Mouse (Mus musculus) Patski (cell line): ENCODE results near the gene Zc3h7a. TPM values are rescaled to one million over a fixed set of nuclear protein-coding genes. Genes with fewer than 3 reads are reported as not detected.
"Not testable (repeated sequence)": the region's sequence is repeated elsewhere in the genome, so short reads cannot be mapped to it uniquely, and the experiment has no call there.

Experiments used
- ATAC-seq: fragments of 100-300 bp; one replicate; pipeline ENCODE4 v1.8.0; 2021
- CTCF ChIA-PET: fragments of 350-600 bp; sonication (Branson Sonifier 250); formaldehyde crosslinking; loops from one replicate; lab custom pipeline; 2022; ENCODE audit warnings: inconsistent platforms; lab: Charles Lee
- POLR2A ChIA-PET: fragments of 350-600 bp; sonication (Branson Sonifier 250); formaldehyde crosslinking; loops from one replicate; lab custom pipeline; 2022; ENCODE audit warnings: antibody characterized with exemption, inconsistent platforms; lab: Charles Lee
- DNase-seq: peaks from one replicate; pipeline ENCODE4 v3.0.0-alpha.2; 2011; ENCODE audit warnings: low read depth, low spot score
- H3K27me3 ChIP-seq: fragments of 371-371 bp; one replicate; pipeline ENCODE4 v1.5.1; 2021
- CTCF ChIP-seq: fragments of 100-300 bp; IDR thresholded peaks from one replicate; pipeline ENCODE4 v1.5.1; 2021
- in situ Hi-C: fragments of 300-500 bp; cut with MboI; formaldehyde crosslinking; loops from 3 replicates; pipeline ENCODE4 v1.11.1; 2018; ENCODE audit warnings: low pct_unique_long_range_greater_than_20kb, mixed read lengths
- polyA plus RNA-seq: library from polyadenylated mRNA; unstranded; gene quantifications from one replicate; pipeline ENCODE4 v1.2.3, GENCODE M21; 2021

The Zc3h7a gene
- polyA plus RNA-seq, 1 experiment from 2014 or later: 75.4 TPM

- ATAC-seq (no peak), DNase-seq (no peak)
- in situ Hi-C loops: no loop called here
- H3K27me3 ChIP-seq: no peaks in the 10 kb centered on the region
- ChIA-PET CTCF (no interaction called here), POLR2A (no interaction called here)
- TF ChIP-seq CTCF: no peak
These were observed 14.0 kb upstream of the Zc3h7a start for GRCm38 (mm10) chr16:11190150-11190549.

- ChIA-PET CTCF (no interaction called here), POLR2A (interaction anchor here (3.8 kb wide), 1 partner anchor 25 kb away, joined by 13 read pairs; the partner anchor contains the start of gene Rsl1d1)
- DNase-seq (no peak), ATAC-seq (no peak)
- in situ Hi-C loops: no loop called here
- H3K27me3 ChIP-seq: no peaks in the 10 kb centered on the region
- no peak for TF ChIP-seq CTCF
These were observed 1.2 kb upstream of the Zc3h7a start for GRCm38 (mm10) chr16:11177404-11177803.

DNA sequence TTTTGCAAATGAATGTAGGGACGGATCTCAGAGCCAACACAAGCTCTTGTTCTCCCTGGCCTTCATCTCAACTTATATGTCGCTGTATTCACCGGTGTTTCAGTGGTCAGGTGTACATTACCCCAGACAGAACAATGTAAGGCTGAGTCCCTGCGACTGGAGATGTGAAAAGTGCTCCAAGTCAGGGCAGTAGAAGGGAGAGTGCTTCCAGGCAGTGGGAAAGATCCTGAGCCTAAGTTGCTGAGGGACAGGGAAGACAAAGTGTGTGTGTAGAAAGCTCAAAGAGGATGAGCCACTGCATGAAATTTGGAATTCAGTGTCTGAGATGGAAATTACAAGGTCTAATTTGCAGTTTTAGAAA lies 671 bp upstream of the Zc3h7a start:
- no peaks in the 10 kb centered on the region for H3K27me3 ChIP-seq
- POLR2A ChIA-PET: interaction anchor here (3.8 kb wide), 1 partner anchor 26 kb away, joined by 13 read pairs; the partner anchor contains the start of gene Rsl1d1
- in situ Hi-C loops: no loop called here
- DNase-seq (no peak), ATAC-seq (no peak)
- no peak for TF ChIP-seq CTCF
- CTCF ChIA-PET: interaction anchor here (1.1 to 3.3 kb wide), 3 partner anchors 8 to 14 kb away, joined by 3 to 35 read pairs (median 4); no protein-coding TSS in a partner anchor

DNA sequence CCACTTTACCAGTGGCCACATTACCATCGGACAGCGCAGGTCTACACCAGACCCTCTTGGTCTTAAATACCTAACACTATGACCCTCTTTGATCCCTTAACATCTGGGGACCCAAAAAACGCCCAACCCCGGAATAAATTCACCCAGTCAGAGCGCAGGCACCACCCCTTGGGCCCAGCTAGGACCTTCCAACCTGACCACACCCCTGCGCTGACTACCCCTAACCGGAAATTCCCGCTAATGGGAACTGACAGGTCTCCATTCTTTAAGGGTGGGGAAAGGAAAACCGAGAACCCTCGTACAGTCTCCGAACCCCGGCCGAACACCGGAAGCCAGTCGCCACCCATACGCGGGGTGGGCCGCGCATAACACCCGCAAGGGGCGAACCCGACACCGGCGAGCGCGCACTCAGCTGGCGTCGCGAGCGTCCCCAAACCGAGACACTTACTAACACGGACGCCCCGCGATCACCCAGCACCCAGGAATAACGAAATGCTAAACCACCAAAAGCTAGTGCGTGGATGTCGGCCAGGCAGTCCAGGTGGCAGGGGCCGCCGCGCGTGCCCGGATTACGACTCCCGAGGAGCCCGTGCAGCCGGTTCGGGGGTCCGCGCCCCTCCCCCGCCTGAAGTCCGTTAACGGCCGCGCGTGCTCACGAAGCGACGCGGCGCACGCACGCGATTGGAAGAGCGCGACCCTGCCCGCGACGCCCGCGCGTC lies 545 bp downstream of the Zc3h7a start:
- DNase-seq: no peak
- ATAC-seq: peak; percentile 63
- ChIA-PET CTCF (interaction anchor here (1.1 to 3.3 kb wide), 3 partner anchors 9 to 12 kb away, joined by 3 to 35 read pairs (median 4); no protein-coding TSS in a partner anchor), POLR2A (interaction anchor here (3.8 kb wide), 1 partner anchor 27 kb away, joined by 13 read pairs; the partner anchor contains the start of gene Rsl1d1)
- no peak for TF ChIP-seq CTCF
- H3K27me3 ChIP-seq: no peaks in the 10 kb centered on the region
- in situ Hi-C loops: no loop called here

DNA sequence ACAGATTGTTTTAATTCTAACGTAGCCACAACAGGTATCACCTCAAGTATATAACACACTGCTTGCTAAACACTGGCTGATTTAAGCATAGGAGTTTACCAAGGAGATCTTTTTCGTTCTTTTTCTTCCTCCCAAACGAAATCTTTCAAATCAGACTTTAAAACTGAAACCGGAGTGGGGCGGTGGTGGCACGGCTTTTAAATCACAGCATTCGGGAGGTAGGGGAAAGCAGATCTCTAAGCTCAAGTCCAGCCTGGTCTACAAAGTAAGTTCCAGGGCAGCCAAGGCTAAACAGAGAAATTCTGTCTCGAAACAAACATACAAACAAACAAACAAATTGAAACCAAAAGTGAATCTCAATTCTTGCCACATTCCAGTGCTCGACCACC lies 1.1 kb downstream of the Zc3h7a start:
- DNase-seq: no peak
- ATAC-seq: no peak
- ChIA-PET CTCF (interaction anchor here (1.0 to 3.3 kb wide), 5 partner anchors 12 to 293 kb away, joined by 3 to 35 read pairs (median 3); no protein-coding TSS in a partner anchor), POLR2A (interaction anchor here (3.8 kb wide), 1 partner anchor 28 kb away, joined by 13 read pairs; the partner anchor contains the start of gene Rsl1d1)
- no peak for TF ChIP-seq CTCF
- in situ Hi-C loops: no loop called here
- H3K27me3 ChIP-seq: no peaks in the 10 kb centered on the region

- POLR2A ChIA-PET: interaction anchor here (3.8 kb wide), 1 partner anchor 28 kb away, joined by 13 read pairs; the partner anchor contains the start of gene Rsl1d1
- CTCF ChIA-PET: interaction anchor here (1.0 to 3.3 kb wide), 8 partner anchors 11 to 293 kb away, joined by 3 to 35 read pairs (median 4); partner anchors contain the start of gene Txndc11
- DNase-seq (peak; percentile 19), ATAC-seq (no peak)
- no peaks in the 10 kb centered on the region for H3K27me3 ChIP-seq
- in situ Hi-C loops: no loop called here
- TF ChIP-seq CTCF: peak; percentile 77
These were observed 1.5 kb downstream of the Zc3h7a start for GRCm38 (mm10) chr16:11174671-11175081.

DNA sequence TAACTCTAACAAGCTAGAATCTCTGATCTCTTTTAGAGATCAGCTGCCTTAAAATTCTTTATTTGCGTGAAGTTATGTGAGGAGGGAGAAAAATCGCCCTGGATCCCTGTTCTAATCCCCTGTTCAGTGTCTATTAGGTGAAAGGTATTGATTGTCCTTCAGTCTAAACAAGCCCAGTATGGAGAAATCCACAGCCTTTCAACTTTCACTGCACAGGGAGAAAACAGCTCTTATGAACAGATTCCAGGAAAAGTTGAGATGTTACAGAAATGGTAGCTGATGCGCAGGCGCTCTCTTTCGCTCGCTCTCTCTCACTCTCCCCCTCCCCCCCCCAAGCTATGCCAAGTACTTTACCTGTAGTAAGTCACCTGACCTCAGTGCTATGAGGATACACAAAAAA lies 4.5 kb downstream of the Zc3h7a start:
- no peak for TF ChIP-seq CTCF
- CTCF ChIA-PET: no interaction called here
- POLR2A ChIA-PET: no interaction called here
- in situ Hi-C loops: no loop called here
- H3K27me3 ChIP-seq: no peaks in the 10 kb centered on the region
- no peak for ATAC-seq
- no peak for DNase-seq

GRCm38 (mm10) chr16:11166431-11166830 lies 9.8 kb downstream of the Zc3h7a start:
- in situ Hi-C loops: no loop called here
- H3K27me3 ChIP-seq: no peaks in the 10 kb centered on the region
- CTCF ChIA-PET: interaction anchor here (7.3 kb wide), 1 partner anchor 9 kb away, joined by 35 read pairs; the partner anchor contains the start of gene Zc3h7a
- no peak for DNase-seq
- no peak for TF ChIP-seq CTCF
- POLR2A ChIA-PET: no interaction called here
- ATAC-seq: no peak

DNA sequence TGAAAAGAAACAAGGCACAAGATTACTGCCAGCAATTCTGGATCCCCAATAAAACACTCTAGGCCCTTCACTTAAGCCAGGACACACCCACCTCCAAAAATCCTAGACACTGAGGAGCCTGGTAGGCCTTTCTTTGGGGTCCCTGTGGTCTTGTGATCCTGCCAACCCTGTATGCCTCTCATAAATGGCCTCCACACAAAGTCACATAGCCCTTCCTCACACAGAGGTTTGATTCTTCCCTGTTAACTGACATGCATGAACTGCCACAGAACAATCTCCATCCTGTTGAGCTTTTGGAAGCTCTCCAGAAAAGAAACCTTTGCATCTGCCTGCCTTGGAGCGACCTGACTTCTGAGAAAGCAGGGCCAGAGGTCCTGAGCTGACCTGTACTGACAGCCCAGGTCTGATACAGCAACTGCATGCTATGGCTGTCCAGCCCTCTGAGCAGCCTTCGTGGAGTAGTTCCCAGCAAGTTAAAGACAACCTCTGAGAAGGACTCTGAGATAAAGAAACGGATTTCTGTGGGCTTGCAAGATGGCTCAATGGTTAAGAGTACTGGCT lies 11.4 kb downstream of the Zc3h7a start:
- CTCF ChIA-PET: interaction anchor here (1.3 to 7.3 kb wide), 2 partner anchors 10 kb away, joined by 3 to 35 read pairs; partner anchors contain the start of gene Zc3h7a
- in situ Hi-C loops: no loop called here
- ATAC-seq (no peak), DNase-seq (no peak)
- POLR2A ChIA-PET: no interaction called here
- no peak for TF ChIP-seq CTCF
- H3K27me3 ChIP-seq: no peaks in the 10 kb centered on the region

DNA sequence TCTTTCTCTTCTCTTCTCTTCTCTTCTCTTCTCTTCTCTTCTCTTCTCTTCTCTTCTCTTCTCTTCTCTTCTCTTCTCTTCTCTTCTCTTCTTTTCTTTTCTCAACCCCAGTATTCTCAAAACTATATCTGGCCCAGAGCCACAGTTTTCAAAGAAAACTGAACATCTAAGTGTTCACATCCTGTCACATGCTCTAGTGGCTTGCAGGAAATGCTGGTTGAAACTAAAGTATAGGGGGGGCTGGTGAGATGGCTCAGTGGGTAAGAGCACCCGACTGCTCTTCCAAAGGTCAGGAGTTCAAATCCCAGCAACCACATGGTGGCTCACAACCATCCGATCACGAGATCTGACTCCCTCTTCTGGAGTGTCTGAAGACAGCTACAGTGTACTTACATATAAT lies 18.5 kb downstream of the Zc3h7a start:
- ATAC-seq, H3K27me3 ChIP-seq, POLR2A ChIA-PET, DNase-seq, in situ Hi-C loops, CTCF ChIA-PET: not testable (repeated sequence)

GRCm38 (mm10) chr16:11154500-11154899 lies 21.7 kb downstream of the Zc3h7a start:
- ChIA-PET POLR2A (no interaction called here), CTCF (no interaction called here)
- no peak for DNase-seq
- no peak for ATAC-seq
- in situ Hi-C loops: no loop called here
- no peaks in the 10 kb centered on the region for H3K27me3 ChIP-seq
- TF ChIP-seq CTCF: peak; percentile 39

GRCm38 (mm10) chr16:11143706-11144483 lies 32.3 kb downstream of the Zc3h7a start:
- DNase-seq, in situ Hi-C loops: not testable (repeated sequence)
- CTCF ChIA-PET: interaction anchor here (2.1 kb wide), 1 partner anchor 9 kb away, joined by 5 read pairs; no protein-coding TSS in a partner anchor

More at GRCm38 (mm10) chr16:11143706-11144483, 32.3 kb downstream of the Zc3h7a start:
- POLR2A ChIA-PET, H3K27me3 ChIP-seq, ATAC-seq: not testable (repeated sequence)
